Mouse (Mus musculus) layer of hippocampus, adult 8-10 months (tissue): ENCODE data around the gene Pus1. TPM values are rescaled to one million over a fixed set of nuclear protein-coding genes. Genes with fewer than 3 reads are reported as not detected.

Source experiments
- DNase-seq, 2 experiments: peaks; one replicate each; pipeline ENCODE4 v3.0.0; 2022; ENCODE audit warnings: low spot score in 2 of 2
- total RNA-seq, 4 experiments: library from RNA; stranded (reverse); gene quantifications; 2 replicates each; pipeline ENCODE4 v1.2.4; 2022

Pus1 gene
- total RNA-seq: 10 to 100 TPM; 18.3 to 22.7 (median 20.2) TPM

GRCm38 (mm10) chr5:110779998-110780760, at the start of gene Pus1:
Gene Pus1, minus strand, starts transcription at chr5:110780659.
- peak; percentile 89 to 92 for DNase-seq

DNA sequence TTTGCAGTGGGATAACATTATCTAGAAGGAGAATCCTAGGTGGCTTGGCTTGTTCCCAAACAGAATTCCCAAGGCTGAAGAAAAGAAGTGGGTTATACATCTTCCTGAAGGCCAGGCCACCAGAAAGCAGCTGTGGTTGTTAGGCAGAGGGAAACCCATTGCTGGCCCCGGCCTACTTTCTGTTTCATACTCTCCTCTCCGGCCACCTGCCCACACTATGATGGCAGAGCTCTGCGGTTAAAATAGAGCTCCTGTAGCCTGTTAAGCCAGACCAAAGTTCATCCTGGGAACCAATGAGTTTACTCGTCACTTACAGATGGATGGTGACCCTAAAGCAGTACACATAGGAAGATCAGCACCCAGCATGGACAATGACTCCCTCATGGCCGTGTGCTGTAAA, 47.1 kb upstream of the Pus1 start:
- no peak for DNase-seq

DNA sequence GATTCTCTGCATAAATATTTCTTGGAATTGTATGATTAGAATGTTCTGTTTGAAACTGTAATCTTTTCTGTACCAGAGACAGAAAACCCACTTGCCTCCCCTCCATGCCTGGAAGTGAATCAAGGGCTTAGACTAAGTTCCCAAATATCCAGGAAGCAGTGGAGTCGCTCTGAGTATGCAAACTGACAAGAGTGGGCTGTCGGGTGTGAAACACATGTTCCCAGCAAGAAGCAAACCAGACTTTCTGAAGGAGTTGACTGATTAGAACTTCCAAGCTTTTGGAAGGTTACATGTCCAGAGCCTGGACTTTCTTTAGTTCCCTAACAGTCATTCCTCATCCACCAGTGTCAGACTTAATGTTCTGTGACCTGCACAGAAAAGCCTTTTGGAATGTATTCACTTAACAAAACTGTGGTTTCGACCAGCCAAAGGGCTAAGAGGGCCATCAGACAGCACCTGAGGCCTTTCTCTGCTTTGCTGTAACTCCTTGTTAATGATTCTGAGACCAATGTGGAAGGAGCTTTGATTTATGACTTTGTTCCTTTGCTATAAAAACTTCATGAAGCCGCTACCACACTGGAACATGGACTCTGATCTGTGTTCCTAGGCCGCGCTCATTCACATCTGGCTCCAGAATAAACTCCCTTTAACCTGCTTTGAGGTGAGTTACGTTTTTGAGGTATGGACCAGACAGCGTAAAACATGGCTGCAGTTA, 46.5 kb upstream of the Pus1 start:
- no peak for DNase-seq

GRCm38 (mm10) chr5:110824421-110824820, 44.0 kb upstream of the Pus1 start:
- no peak for DNase-seq

DNA sequence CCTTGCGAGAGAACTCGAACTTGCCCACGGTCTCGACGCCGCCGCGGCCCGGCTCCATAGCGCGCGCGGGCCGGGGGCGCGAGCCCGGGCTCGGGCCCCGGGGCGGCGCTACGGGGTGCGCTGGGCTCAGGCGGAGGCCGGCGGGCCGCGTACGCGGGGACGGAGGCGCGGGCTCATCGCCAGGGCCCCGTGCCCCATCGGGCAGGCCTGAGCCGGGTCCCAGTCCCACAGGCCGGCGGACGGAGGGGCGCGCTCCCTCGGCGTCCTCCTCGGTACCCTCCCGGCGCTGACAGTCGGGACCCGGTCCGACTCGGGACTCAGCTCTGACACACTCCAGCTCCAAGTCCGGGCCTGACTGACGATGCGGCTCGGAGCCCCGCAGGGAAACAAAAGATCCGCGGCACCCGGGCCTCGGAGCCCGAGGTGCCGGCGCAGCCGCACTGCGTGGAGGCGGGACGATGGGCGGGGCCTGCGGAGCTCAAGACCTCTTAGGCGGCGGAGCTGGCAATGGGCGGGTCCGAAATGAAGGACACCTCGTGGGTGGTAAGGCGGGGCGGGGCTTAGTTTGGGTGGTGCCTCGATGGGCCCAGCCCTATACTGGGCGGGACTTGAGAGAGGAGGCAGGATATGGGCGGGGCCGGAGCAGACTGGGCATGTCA, 29.3 kb upstream of the Pus1 start, which contains the start of gene Ulk1:
Ulk1 (minus strand) TSS at position 431 of the 659 bp plus-strand sequence.
- peak; percentile 99 for DNase-seq

- DNase-seq: no peak
Measured at GRCm38 (mm10) chr5:110808821-110809666, 28.6 kb upstream of the Pus1 start.

DNA sequence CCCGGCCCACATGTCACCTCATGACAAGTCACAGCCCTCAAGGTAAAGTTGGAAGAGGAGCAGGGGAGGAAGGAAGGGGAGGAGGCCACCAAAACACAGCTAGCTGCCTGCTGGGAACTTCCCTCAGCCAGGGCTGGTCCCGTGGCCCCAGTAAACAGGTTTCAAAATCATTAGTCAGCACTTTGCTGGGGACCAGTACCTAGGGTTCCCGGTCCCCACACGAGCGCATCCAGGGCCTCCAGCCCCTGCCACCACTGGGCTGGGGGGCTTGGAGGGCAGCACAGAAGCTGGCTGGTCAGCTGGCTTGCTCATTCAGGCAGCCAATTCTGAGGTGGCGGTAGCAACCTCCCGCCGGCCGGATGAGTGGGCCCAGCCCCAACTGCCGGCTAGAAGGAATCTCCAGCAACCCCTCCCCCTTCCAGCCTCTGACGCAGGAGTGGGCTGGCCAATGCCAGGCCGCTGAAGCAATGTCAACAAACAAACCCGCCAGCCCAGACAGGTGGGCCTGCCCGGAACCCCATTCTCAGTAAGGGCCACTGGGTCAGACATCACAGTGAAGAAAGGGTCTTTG, 27.7 kb upstream of the Pus1 start:
- DNase-seq: peak; percentile 71 to 75

- no peak for DNase-seq
Measured at GRCm38 (mm10) chr5:110807453-110807852, 27.0 kb upstream of the Pus1 start.

GRCm38 (mm10) chr5:110806676-110807075, 26.2 kb upstream of the Pus1 start:
- no peak for DNase-seq

- DNase-seq: no peak
Measured at GRCm38 (mm10) chr5:110806154-110806553, 25.7 kb upstream of the Pus1 start.

DNA sequence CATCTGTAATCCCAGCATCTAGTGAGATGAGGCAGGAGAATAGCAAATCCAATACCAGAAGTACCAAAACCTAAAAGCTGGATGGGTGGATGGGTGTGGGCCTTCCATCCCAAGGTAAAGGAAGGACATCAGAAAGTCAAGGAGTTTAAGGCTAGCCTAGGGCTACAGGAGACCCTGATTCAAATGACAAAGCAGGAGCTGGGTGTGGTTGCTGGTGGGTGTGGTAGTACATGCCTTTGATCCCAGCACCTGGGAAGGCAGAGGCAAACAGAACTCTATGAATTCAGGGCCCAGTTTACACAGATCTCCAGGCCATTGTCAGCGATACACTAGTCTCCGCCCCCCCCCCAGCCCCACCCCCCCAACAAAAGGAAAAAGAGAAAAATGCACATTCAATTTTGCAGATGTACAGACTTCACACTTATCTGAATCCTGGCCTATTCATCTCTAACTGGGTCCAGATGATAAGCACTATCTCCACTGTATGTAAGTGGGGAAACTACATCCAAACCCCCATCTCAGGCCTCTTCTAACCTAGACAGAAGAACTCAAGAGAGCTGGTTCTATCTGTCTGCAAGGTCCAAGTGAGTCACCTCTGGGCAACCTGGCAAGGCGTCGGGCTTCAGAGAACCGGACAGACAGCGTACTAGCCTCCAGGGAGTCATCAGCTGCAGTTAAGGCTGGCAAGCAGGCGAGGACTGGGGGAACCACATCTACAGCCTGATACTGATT, 23.7 kb upstream of the Pus1 start:
- no peak for DNase-seq

DNA sequence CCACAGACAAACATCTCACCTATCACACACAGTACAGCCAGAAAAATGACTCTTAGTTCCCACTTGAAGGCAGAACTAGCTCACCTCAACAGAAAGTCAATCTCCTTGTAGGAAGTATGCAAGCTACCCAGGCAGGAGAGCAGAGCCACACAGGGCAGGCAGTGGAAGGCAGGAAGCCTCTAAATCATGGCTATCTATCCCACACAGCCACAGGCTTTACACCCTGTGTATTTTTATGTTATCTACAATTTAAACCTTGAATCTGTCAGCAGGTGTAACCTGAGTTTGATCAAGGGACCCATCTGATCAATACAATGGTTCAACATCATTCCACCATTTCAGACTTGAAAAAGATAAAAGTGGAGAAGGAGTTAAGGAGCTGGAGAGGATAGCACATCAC, 22.4 kb upstream of the Pus1 start:
- no peak for DNase-seq

DNA sequence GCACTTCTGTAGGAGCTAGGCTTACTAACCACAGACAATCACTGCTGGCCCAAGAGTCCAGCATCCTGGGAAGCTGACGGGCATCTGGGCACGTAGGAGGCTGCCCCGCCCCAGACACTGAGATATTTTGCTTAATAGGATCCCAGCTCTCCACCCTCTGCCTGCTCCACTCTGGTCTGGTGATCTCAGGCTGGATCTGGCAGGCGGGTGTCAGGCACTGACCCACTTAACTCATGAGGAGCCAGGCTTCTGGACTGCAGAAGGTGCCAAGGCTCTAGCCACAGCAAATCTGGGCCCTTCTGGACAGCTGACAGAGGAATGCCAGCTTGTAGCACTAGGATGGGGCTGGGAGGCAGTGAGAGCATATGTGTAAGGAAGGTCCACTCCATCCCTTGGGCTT, 21.7 kb upstream of the Pus1 start:
- no peak for DNase-seq

- DNase-seq: no peak
Measured at GRCm38 (mm10) chr5:110801036-110801624, 20.7 kb upstream of the Pus1 start.

DNA sequence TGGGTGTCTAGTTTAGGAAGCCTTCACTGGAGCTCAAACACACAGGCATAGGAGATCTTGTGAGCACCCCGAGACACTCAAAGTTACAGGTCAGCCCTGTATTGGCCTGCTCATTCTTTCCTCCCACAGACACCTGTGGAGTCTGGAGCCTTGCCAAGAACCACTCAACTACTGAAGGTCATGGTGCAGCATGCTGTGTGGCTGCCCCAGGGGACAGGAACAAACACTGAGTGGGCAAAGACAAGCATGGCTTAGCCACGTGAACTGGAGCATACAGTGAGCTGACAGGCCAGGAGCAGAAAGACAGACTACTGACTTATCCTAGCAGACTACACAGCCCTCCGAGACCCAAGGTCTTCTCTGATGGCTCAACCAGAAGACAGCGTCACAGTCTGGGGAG, 17.2 kb upstream of the Pus1 start:
- no peak for DNase-seq

- no peak for DNase-seq
Measured at GRCm38 (mm10) chr5:110794363-110794762, 13.9 kb upstream of the Pus1 start.

- no peak for DNase-seq
Measured at GRCm38 (mm10) chr5:110788684-110789083, 8.2 kb upstream of the Pus1 start.

GRCm38 (mm10) chr5:110786081-110786835, 5.8 kb upstream of the Pus1 start:
- DNase-seq: no peak

DNA sequence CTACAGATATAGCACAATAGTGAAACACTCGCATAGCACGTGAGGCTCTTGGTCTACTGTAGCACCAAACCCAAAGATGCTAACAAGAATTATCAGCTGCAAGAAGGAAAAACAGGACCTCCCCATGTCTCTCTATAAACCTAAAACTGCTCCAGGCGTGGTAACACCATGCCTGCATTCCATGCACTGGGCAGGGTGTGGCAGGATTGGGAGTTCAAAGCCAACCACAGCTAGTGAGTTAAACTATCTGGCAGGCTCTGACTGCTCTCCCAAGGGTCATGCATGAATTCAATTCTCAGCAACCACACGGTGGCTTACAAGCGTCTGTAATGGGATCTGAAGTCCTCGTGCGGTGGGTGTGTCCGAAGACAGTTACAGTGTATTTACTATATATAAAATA, 2.7 kb upstream of the Pus1 start:
- DNase-seq: no peak
